Comparison of ENCODE assay signal across 8 mouse cellular contexts in genomic region chr9:41611534-41612451, GRCm38 (mm10).
DNase-seq lines count a peak whose midpoint lies in the region; ATAC-seq and TF ChIP-seq lines count a peak whose summit lies in the region.

No protein-coding gene starts in this region.

- 2% methylated on average over 11 of the region's 11 CpGs for WGBS in forebrain, embryonic 12.5 days
- 16% methylated on average over 11 of the region's 11 CpGs for WGBS in limb, embryonic 14.5 days

- peak; percentile 18 for DNase-seq in gastrocnemius, postnatal 10 days
- DNase-seq in gastrocnemius, adult 18-20 months (ENCODE audit: low spot score), result no peak
- DNase-seq in adipocyte (ENCODE audit: low spot score), result peak; percentile 79
- peak; percentile 94 for DNase-seq in hindlimb bud, embryonic 11.5 days (ENCODE audit: extremely low spot score, low read depth, low spot score)
- peak; percentile 88 for DNase-seq in limb, embryonic 14.5 days (ENCODE audit: low spot score)
- peak; percentile 92 for DNase-seq in retina, postnatal 1 day
- no peak for DNase-seq in urinary bladder, adult 18-20 months (ENCODE audit: low spot score in 2 of 2)

- peak overlapping the region; percentile 95 for H3K27ac ChIP-seq in forebrain, embryonic 12.5 days
- H3K27ac ChIP-seq in limb, embryonic 14.5 days (replicated peaks; ENCODE audit: low read depth, low read length), result peak overlapping the region; percentile 82

- ATAC-seq in forebrain, embryonic 12.5 days (ENCODE audit: low FRiP score), result peak; percentile 95
- peak; percentile 53; the same call in 1 of the 2 replicates for ATAC-seq in limb, embryonic 14.5 days (ENCODE audit: low FRiP score, low read depth)

- H3K9me3 ChIP-seq in forebrain, embryonic 12.5 days, result no peaks in the 10 kb centered on the region
- H3K9me3 ChIP-seq in limb, embryonic 14.5 days (ENCODE audit: control insufficient read depth, low read length), result no peaks in the 10 kb centered on the region

- no peak for TF ChIP-seq POLR2A in limb, embryonic 14.5 days (IDR thresholded peaks at IDR 0.05; ENCODE audit: borderline replicate concordance, extremely low read depth, insufficient read depth, insufficient read length)

- peak overlapping the region; percentile 10 for H3K4me3 ChIP-seq in forebrain, embryonic 12.5 days (replicated peaks)
- peak overlapping the region; percentile 4; the same call in 1 of the 2 replicates for H3K4me3 ChIP-seq in limb, embryonic 14.5 days (replicated peaks; ENCODE audit: low read length)

- peak overlapping the region; percentile 38 for H3K9ac ChIP-seq in forebrain, embryonic 12.5 days
- H3K9ac ChIP-seq in limb, embryonic 14.5 days (ENCODE audit: low read depth, low read length, severe bottlenecking), result no peak overlapping the region

- H3K27me3 ChIP-seq in forebrain, embryonic 12.5 days, result 0 out of 2 replicates have a peak, but pooled peaks cover 4% of the 10 kb centered on the region
- H3K27me3 ChIP-seq in limb, embryonic 14.5 days (ENCODE audit: control insufficient read depth, insufficient read depth, low read length), result no peaks in the 10 kb centered on the region

- no peaks in the 10 kb centered on the region for H3K36me3 ChIP-seq in forebrain, embryonic 12.5 days (replicated peaks)
- no peaks in the 10 kb centered on the region for H3K36me3 ChIP-seq in limb, embryonic 14.5 days (ENCODE audit: control insufficient read depth, insufficient read depth, low read length)

- peak overlapping the region; percentile 47 for H3K4me2 ChIP-seq in forebrain, embryonic 12.5 days
- H3K4me2 ChIP-seq in limb, embryonic 14.5 days (replicated peaks; ENCODE audit: low read depth, low read length, severe bottlenecking), result peak overlapping the region; percentile 36

- H3K4me1 ChIP-seq in forebrain, embryonic 12.5 days, result peaks cover 49% of the 10 kb centered on the region
- H3K4me1 ChIP-seq in limb, embryonic 14.5 days (ENCODE audit: control insufficient read depth, insufficient read depth, low read length), result peaks cover 40% of the 10 kb centered on the region

Comparison
In these comparisons a context has a peak if more than half of its experiments do, and no peak if none do; other contexts are left out.
1. DNase-seq: peak in gastrocnemius, postnatal 10 days (single experiment), adipocyte (single experiment), hindlimb bud, embryonic 11.5 days (single experiment), limb, embryonic 14.5 days (single experiment) and retina, postnatal 1 day (single experiment); none in gastrocnemius, adult 18-20 months (single experiment) and urinary bladder, adult 18-20 months (0 of 2).